Mouse (Mus musculus) megakaryocyte, embryonic 14.5 days (primary cell): ENCODE data around the gene Gnat1.

Source experiments
- FLI1 ChIP-seq: IDR thresholded peaks from 2 replicates; pipeline ENCODE4 v1.6.1; 2012; ENCODE audit warnings: low read length, inconsistent platforms, mixed read lengths
- GATA1 ChIP-seq: IDR thresholded peaks from 3 replicates; pipeline ENCODE4 v1.6.1; 2012; ENCODE audit warnings: mixed read lengths, low read length, inconsistent platforms, borderline replicate concordance

DNA sequence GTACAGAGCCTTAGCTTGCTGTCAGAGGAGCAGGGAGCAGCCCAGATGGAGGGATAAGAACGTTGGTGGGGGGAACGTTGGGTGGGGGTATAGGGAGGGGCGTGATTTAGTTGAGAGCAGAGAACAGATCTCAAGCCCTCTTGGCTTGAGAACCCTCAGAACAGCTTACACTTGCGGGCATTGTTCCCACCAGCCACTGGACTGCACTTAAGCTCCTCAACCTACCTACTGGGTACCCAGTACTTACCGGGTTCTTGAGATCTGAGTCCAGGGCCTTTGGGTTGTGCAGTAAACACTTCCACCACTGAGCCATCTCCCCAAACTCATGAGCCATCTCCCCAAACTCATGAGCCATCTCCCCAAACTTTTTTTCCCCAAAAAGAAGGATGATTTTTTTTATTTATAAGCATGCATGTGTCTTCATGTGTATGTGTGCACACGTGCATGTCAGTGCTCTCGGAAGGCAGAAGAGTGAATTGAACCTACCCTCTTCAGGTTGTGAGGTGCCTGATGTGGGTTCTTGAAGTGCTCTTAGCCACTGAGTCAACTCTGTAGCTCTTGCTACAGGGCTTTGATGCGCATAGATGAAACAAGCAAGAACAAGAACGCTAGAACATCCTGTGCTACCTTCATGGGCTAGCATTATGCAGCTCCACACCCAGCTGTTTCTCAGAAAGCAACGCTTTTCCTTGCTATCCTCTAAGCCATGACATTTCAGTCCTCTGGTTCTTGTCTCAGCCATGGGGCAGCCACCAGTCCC lies 39.4 kb upstream of the Gnat1 start:
- TF ChIP-seq GATA1 (no peak), FLI1 (no peak)
